Mouse (Mus musculus): ENCODE measurements around the gene 4933415A04Rik.

4933415A04Rik gene

GRCm38 (mm10) chr11:43626927-43627645, 40.2 kb downstream of the 4933415A04Rik start:
- in situ Hi-C loops (cut with MboI, MseI) = no loop called here

- in situ Hi-C loops (cut with MboI, MseI) = loop anchor here (10.0 kb wide), 1 partner anchor 1493 kb away; no protein-coding TSS in a partner anchor
Observed at GRCm38 (mm10) chr11:43631645-43632044, 44.8 kb downstream of the 4933415A04Rik start.

- in situ Hi-C loops (cut with MboI, MseI) = loop anchor here (10.0 kb wide), 1 partner anchor 1492 kb away; no protein-coding TSS in a partner anchor
Observed at GRCm38 (mm10) chr11:43632566-43632965, 45.7 kb downstream of the 4933415A04Rik start.

- in situ Hi-C loops (cut with MboI, MseI) = loop anchor here (10.0 kb wide), 1 partner anchor 1492 kb away; no protein-coding TSS in a partner anchor
Observed at GRCm38 (mm10) chr11:43633165-43633564, 46.3 kb downstream of the 4933415A04Rik start.

GRCm38 (mm10) chr11:43633658-43634401, 47.0 kb downstream of the 4933415A04Rik start:
- in situ Hi-C loops (cut with MboI, MseI) = loop anchor here (10.0 kb wide), 1 partner anchor 1491 kb away; no protein-coding TSS in a partner anchor

- in situ Hi-C loops (cut with MboI, MseI) = loop anchor here (10.0 kb wide), 1 partner anchor 1488 kb away; no protein-coding TSS in a partner anchor
Observed at GRCm38 (mm10) chr11:43636761-43637160, 49.9 kb downstream of the 4933415A04Rik start.

GRCm38 (mm10) chr11:43638486-43638885, 51.6 kb downstream of the 4933415A04Rik start:
- in situ Hi-C loops (cut with MboI, MseI) = loop anchor here (10.0 kb wide), 1 partner anchor 1486 kb away; no protein-coding TSS in a partner anchor
